Mouse (Mus musculus): ENCODE measurements around the gene Gpam. TPM values are rescaled to one million over a fixed set of nuclear protein-coding genes. Genes with fewer than 3 reads are reported as not detected.
"Not testable (repeated sequence)": the region's sequence is repeated elsewhere in the genome, so short reads cannot be mapped to it uniquely, and the experiment has no call there.

Gene Gpam
- polyA plus RNA-seq, 1 experiment: 5.3 TPM

GRCm38 (mm10) chr19:55162271-55162670, 35.2 kb upstream of the Gpam start:
- no peak overlapping the region for H3K27ac ChIP-seq (ENCODE audit: insufficient read depth, low read depth, low read length)
- no peak overlapping the region for H3K4me3 ChIP-seq (ENCODE audit: insufficient read depth, low read length)
- TF ChIP-seq POLR2A (IDR thresholded peaks at IDR 0.05; ENCODE audit: borderline replicate concordance, low read depth, low read length) (no peak), CTCF (IDR thresholded peaks at IDR 0.05; ENCODE audit: low read depth, low read length) (no peak)
- no peaks in the 10 kb centered on the region for H3K4me1 ChIP-seq (ENCODE audit: control insufficient read depth, insufficient read depth, low read length)

GRCm38 (mm10) chr19:55159826-55160225, 32.8 kb upstream of the Gpam start:
- H3K4me1 ChIP-seq (ENCODE audit: control insufficient read depth, insufficient read depth, low read length): no peaks in the 10 kb centered on the region
- H3K4me3 ChIP-seq (ENCODE audit: insufficient read depth, low read length): no peak overlapping the region
- no peak for TF ChIP-seq POLR2A (IDR thresholded peaks at IDR 0.05; ENCODE audit: borderline replicate concordance, low read depth, low read length)
- no peak for TF ChIP-seq CTCF (IDR thresholded peaks at IDR 0.05; ENCODE audit: low read depth, low read length)
- H3K27ac ChIP-seq (ENCODE audit: insufficient read depth, low read depth, low read length): no peak overlapping the region

- Histone ChIP-seq H3K4me1 (ENCODE audit: control insufficient read depth, insufficient read depth, low read length) (no peaks in the 10 kb centered on the region), H3K27ac (ENCODE audit: insufficient read depth, low read depth, low read length) (no peak overlapping the region), H3K4me3 (ENCODE audit: insufficient read depth, low read length) (no peak overlapping the region)
- TF ChIP-seq POLR2A (IDR thresholded peaks at IDR 0.05; ENCODE audit: borderline replicate concordance, low read depth, low read length) (no peak), CTCF (IDR thresholded peaks at IDR 0.05; ENCODE audit: low read depth, low read length) (no peak)
Measured at GRCm38 (mm10) chr19:55158606-55159005, 31.6 kb upstream of the Gpam start.

- Histone ChIP-seq H3K27ac (ENCODE audit: insufficient read depth, low read depth, low read length) (no peak overlapping the region), H3K4me3 (ENCODE audit: insufficient read depth, low read length) (no peak overlapping the region), H3K4me1 (ENCODE audit: control insufficient read depth, insufficient read depth, low read length) (no peaks in the 10 kb centered on the region)
- TF ChIP-seq POLR2A (IDR thresholded peaks at IDR 0.05; ENCODE audit: borderline replicate concordance, low read depth, low read length) (no peak), CTCF (IDR thresholded peaks at IDR 0.05; ENCODE audit: low read depth, low read length) (no peak)
Measured at GRCm38 (mm10) chr19:55157029-55157428, 30.0 kb upstream of the Gpam start.

GRCm38 (mm10) chr19:55152983-55153382, 25.9 kb upstream of the Gpam start:
- Histone ChIP-seq H3K4me1 (ENCODE audit: control insufficient read depth, insufficient read depth, low read length) (no peaks in the 10 kb centered on the region), H3K4me3 (ENCODE audit: insufficient read depth, low read length) (no peak overlapping the region), H3K27ac (ENCODE audit: insufficient read depth, low read depth, low read length) (no peak overlapping the region)
- TF ChIP-seq POLR2A (IDR thresholded peaks at IDR 0.05; ENCODE audit: borderline replicate concordance, low read depth, low read length) (no peak), CTCF (IDR thresholded peaks at IDR 0.05; ENCODE audit: low read depth, low read length) (no peak)

- H3K27ac ChIP-seq (ENCODE audit: insufficient read depth, low read depth, low read length); H3K4me3 ChIP-seq (ENCODE audit: insufficient read depth, low read length); H3K4me1 ChIP-seq (ENCODE audit: control insufficient read depth, insufficient read depth, low read length): not testable (repeated sequence)
Measured at GRCm38 (mm10) chr19:55152274-55152673, 25.2 kb upstream of the Gpam start.

GRCm38 (mm10) chr19:55149646-55150045, 22.6 kb upstream of the Gpam start:
- Histone ChIP-seq H3K27ac (ENCODE audit: insufficient read depth, low read depth, low read length) (no peak overlapping the region), H3K4me1 (ENCODE audit: control insufficient read depth, insufficient read depth, low read length) (no peaks in the 10 kb centered on the region), H3K4me3 (ENCODE audit: insufficient read depth, low read length) (no peak overlapping the region)
- TF ChIP-seq POLR2A (IDR thresholded peaks at IDR 0.05; ENCODE audit: borderline replicate concordance, low read depth, low read length) (no peak), CTCF (IDR thresholded peaks at IDR 0.05; ENCODE audit: low read depth, low read length) (no peak)

GRCm38 (mm10) chr19:55148109-55148508, 21.1 kb upstream of the Gpam start:
- TF ChIP-seq POLR2A (IDR thresholded peaks at IDR 0.05; ENCODE audit: borderline replicate concordance, low read depth, low read length) (no peak), CTCF (IDR thresholded peaks at IDR 0.05; ENCODE audit: low read depth, low read length) (no peak)
- Histone ChIP-seq H3K4me3 (ENCODE audit: insufficient read depth, low read length) (no peak overlapping the region), H3K4me1 (ENCODE audit: control insufficient read depth, insufficient read depth, low read length) (no peaks in the 10 kb centered on the region), H3K27ac (ENCODE audit: insufficient read depth, low read depth, low read length) (no peak overlapping the region)

GRCm38 (mm10) chr19:55147568-55147967, 20.5 kb upstream of the Gpam start:
- no peak overlapping the region for H3K4me3 ChIP-seq (ENCODE audit: insufficient read depth, low read length)
- H3K4me1 ChIP-seq (ENCODE audit: control insufficient read depth, insufficient read depth, low read length): no peaks in the 10 kb centered on the region
- H3K27ac ChIP-seq (ENCODE audit: insufficient read depth, low read depth, low read length): no peak overlapping the region
- TF ChIP-seq CTCF (IDR thresholded peaks at IDR 0.05; ENCODE audit: low read depth, low read length): no peak
- no peak for TF ChIP-seq POLR2A (IDR thresholded peaks at IDR 0.05; ENCODE audit: borderline replicate concordance, low read depth, low read length)

GRCm38 (mm10) chr19:55145136-55145535, 18.1 kb upstream of the Gpam start:
- TF ChIP-seq CTCF (IDR thresholded peaks at IDR 0.05; ENCODE audit: low read depth, low read length) (no peak), POLR2A (IDR thresholded peaks at IDR 0.05; ENCODE audit: borderline replicate concordance, low read depth, low read length) (no peak)

GRCm38 (mm10) chr19:55144691-55145090, 17.7 kb upstream of the Gpam start:
- Histone ChIP-seq H3K4me1 (ENCODE audit: control insufficient read depth, insufficient read depth, low read length) (no peaks in the 10 kb centered on the region), H3K4me3 (ENCODE audit: insufficient read depth, low read length) (no peak overlapping the region), H3K27ac (ENCODE audit: insufficient read depth, low read depth, low read length) (no peak overlapping the region)
- no peak for TF ChIP-seq POLR2A (IDR thresholded peaks at IDR 0.05; ENCODE audit: borderline replicate concordance, low read depth, low read length)
- TF ChIP-seq CTCF (IDR thresholded peaks at IDR 0.05; ENCODE audit: low read depth, low read length): no peak

More at GRCm38 (mm10) chr19:55145136-55145535, 18.1 kb upstream of the Gpam start:
- H3K4me3 ChIP-seq (ENCODE audit: insufficient read depth, low read length): no peak overlapping the region
- H3K4me1 ChIP-seq (ENCODE audit: control insufficient read depth, insufficient read depth, low read length): no peaks in the 10 kb centered on the region
- H3K27ac ChIP-seq (ENCODE audit: insufficient read depth, low read depth, low read length): no peak overlapping the region

All from bone marrow macrophage, adult 2 months (primary cell).